Mouse (Mus musculus): ENCODE results near the gene Slc6a13. TPM values are rescaled to one million over a fixed set of nuclear protein-coding genes. Genes with fewer than 3 reads are reported as not detected.

Gene Slc6a13
- polyA plus RNA-seq, 1 experiment from 2014 or later = not detected

DNA sequence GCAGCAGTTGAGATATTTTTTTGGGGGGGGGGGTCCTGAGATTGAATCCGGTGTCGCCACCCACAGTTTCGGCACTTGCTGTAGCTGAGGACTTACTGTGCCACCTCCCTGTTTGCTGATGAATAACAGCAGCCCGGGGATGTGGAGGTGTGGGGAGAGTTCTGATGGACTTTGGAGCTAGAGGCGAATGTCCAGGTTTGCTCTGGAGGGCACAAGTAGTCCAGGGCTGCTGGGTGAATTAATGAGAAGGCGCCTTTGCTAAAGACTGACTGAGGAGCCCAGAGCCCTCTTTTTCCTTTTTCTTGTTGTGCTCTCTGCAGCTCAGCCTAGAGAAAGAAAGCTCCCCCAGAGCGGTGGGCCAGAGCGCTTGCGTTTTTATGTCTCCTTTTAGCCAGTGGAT is 4.6 kb downstream of the Slc6a13 start:
- 95% methylated on average over 8 of the region's 9 CpGs for WGBS (ENCODE audit: missing documents)
- H3K36me3 ChIP-seq (ENCODE audit: inconsistent target) = no peaks in the 10 kb centered on the region
- no peak overlapping the region for H3K27ac ChIP-seq
- H3K4me3 ChIP-seq (ENCODE audit: inconsistent target) = no peak overlapping the region
- no peaks in the 10 kb centered on the region for H3K79me2 ChIP-seq (ENCODE audit: inconsistent target)

DNA sequence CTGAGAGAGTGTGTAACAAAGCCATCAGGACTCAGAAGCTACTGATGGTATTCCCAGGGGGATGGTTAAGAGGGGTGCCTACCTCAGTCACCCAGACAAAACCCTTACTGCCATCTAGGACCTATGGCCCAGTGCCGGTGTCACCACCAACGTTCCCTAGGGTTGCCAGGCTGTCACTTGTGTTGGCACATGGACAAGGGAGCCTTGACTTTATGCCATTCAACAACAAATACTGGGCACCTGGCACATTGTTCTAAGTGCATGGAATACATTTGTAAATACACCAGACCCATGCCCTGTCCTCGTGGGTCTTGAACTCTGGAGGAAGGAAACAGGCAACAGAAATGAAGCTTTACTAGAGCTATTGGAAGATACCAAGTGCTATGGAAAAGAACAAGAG is 5.5 kb downstream of the Slc6a13 start:
- no peak overlapping the region for H3K27ac ChIP-seq
- 85% methylated on average over 3 of the region's 3 CpGs for WGBS (ENCODE audit: missing documents)

DNA sequence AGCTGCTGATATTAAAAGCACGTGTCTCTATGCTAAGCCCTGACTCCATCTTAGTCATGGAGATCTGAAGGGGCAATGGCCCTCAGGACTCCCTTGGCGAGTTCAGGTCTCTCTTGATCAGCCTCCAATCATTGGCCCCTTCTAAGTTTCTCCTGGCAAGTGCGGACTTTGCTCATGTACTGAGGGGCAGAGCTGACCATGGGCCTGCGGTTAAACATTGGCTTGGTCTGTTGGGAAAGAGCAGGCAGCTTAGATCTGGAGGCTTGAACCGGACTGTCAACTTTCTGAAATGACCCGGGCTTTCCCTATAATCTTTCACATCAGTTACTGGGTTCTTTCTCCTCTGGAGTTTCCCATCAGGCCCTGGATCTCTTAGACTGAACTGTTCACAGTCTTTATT is 11.0 kb downstream of the Slc6a13 start:
- 93% methylated on average over 6 of the region's 6 CpGs for WGBS (ENCODE audit: missing documents)
- H3K36me3 ChIP-seq (ENCODE audit: inconsistent target) = no peaks in the 10 kb centered on the region
- no peak overlapping the region for H3K27ac ChIP-seq
- no peaks in the 10 kb centered on the region for H3K79me2 ChIP-seq (ENCODE audit: inconsistent target)
- H3K4me3 ChIP-seq (ENCODE audit: inconsistent target) = no peak overlapping the region

More for the DNA sequence above, 5.5 kb downstream of the Slc6a13 start:
- no peak overlapping the region for H3K4me3 ChIP-seq (ENCODE audit: inconsistent target)
- H3K79me2 ChIP-seq (ENCODE audit: inconsistent target) = no peaks in the 10 kb centered on the region
- H3K36me3 ChIP-seq (ENCODE audit: inconsistent target) = no peaks in the 10 kb centered on the region

DNA sequence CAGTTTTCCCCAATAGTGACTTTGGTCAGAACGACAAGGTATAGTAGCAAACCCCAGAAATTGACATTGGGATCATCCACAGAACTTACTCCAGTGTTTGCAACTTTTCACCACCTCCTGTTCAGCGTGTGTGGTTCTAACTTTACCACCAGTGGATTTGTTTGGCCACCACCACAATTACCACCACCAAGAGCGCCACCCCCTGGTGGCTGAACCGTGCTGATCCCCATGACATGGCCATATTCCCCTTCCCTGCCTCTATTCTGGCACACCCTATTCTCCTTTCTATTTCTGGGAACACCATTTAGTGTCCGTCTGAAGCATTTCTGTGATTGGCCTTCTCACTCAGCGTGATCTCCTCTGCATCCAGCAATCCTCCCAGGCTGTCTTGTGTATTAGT is 19.1 kb downstream of the Slc6a13 start:
- Histone ChIP-seq H3K4me3 (ENCODE audit: inconsistent target) (no peak overlapping the region), H3K27ac (no peak overlapping the region), H3K79me2 (ENCODE audit: inconsistent target) (no peaks in the 10 kb centered on the region), H3K36me3 (ENCODE audit: inconsistent target) (no peaks in the 10 kb centered on the region)
- WGBS (ENCODE audit: missing documents) = 74% methylated on average over 6 of the region's 6 CpGs

DNA sequence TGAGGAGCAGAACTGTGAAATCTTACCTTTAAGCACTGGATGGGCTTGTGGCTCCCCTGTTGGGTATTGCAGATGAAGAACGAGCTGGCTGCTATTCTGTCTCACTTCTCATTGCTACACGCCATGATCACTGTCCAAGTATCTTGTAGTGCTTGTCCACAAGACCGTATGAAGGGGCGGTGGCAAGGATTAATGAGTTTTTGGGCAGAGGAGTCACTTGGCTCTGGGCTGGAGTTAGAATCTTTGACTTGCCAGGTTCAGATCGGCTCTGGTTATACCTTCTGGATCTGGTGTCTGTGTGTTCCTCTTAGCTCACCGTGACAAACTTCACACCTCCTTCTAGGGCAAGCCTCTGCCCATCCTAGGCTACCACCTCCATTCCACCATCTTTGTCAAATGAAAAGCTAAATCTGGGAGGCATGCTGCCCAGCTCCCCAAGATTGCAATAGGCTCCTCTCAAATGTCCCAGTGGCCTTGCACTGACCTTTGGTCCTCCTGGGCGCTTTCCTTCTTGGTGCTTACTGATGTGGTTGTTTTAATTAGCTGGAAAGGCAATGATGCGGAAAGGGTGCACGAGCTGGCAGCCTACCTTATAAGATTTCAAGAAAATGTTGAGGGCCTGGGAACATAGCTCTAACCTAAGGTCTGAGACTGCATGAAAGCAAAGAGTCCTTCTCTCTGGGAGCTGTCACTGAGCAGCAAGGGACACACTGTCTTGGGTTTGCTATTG is 22.5 kb downstream of the Slc6a13 start:
- Histone ChIP-seq H3K27ac (no peak overlapping the region), H3K4me3 (ENCODE audit: inconsistent target) (no peak overlapping the region), H3K36me3 (ENCODE audit: inconsistent target) (no peaks in the 10 kb centered on the region), H3K79me2 (ENCODE audit: inconsistent target) (no peaks in the 10 kb centered on the region)
- WGBS (ENCODE audit: missing documents) = 92% methylated on average over 9 of the region's 9 CpGs

DNA sequence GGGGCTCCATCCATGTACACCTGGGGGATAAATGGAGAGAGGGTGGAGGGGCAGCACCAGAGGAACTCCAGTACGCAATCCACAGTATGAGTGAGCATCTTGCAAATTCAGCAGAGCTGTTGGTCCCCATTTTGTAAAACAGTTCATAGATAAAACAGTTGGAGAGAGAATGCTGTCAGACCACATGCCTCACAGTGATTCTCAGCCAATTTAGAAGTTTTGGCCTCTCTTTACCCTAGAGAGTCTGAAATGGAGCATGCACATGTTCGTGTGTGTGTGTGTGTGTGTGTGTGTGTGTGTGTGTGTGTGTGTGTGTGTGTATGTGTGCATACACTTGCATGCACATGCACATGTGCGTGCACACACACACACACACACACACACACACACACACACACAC is 25.3 kb downstream of the Slc6a13 start:
- Histone ChIP-seq H3K36me3 (ENCODE audit: inconsistent target) (no peaks in the 10 kb centered on the region), H3K4me3 (ENCODE audit: inconsistent target) (no peak overlapping the region), H3K79me2 (ENCODE audit: inconsistent target) (no peaks in the 10 kb centered on the region), H3K27ac (no peak overlapping the region)
- WGBS (ENCODE audit: missing documents) = 75% methylated on average over 1 of the region's 3 CpGs

DNA sequence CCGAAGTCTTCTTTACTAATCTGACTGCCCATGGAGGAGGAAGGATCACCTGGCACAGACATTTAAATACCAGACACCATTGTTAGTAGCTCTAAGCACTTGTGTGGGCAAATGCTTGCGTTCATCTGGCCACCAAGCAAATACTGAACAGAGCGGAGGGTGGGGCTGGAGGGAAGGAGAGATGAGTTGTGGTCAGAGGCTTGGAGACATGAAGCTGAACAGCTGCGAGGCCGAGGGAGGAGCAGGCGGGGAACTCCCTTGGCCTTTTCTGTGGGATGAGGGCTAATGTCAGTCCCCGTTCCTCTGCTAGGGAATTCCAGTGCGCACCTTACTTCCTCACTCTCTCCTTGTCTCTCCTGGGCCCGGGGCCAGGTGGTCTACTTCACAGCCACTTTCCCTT is 25.7 kb downstream of the Slc6a13 start:
- Histone ChIP-seq H3K27ac (no peak overlapping the region), H3K36me3 (ENCODE audit: inconsistent target) (no peaks in the 10 kb centered on the region), H3K79me2 (ENCODE audit: inconsistent target) (no peaks in the 10 kb centered on the region), H3K4me3 (ENCODE audit: inconsistent target) (no peak overlapping the region)
- WGBS (ENCODE audit: missing documents) = 41% methylated on average over 9 of the region's 9 CpGs

DNA sequence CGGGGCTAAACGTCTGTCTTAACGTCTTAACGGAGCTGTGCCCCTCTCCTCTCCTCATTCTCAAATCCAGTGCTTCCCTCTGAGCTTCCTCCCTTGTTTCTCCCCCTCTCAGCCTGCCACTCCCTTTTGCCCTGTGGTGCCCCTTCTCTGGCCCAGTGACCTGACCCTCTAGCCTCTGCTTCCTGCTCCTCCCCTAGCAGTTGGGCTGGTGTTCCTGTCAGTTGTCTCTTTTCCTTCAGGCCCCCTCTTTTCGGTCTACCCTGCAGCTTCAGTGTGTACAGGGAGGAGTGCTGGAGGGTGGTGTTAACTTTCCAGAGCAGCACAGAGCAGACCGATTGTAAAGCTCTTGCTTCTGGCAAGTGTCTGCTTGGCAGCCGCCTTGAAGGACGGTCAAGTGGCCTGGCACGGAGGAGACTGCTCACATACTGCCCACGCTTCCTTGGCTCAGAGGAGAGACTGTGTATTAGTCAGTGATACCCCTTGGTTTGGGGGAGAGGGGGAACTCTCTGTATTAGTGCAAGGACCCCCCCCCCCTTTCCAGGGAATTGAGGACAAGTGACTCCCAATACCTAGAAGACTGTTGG is 26.6 kb downstream of the Slc6a13 start:
- H3K36me3 ChIP-seq (ENCODE audit: inconsistent target) = no peaks in the 10 kb centered on the region
- WGBS (ENCODE audit: missing documents) = 45% methylated on average over 10 of the region's 10 CpGs
- H3K4me3 ChIP-seq (ENCODE audit: inconsistent target) = no peak overlapping the region
- H3K79me2 ChIP-seq (ENCODE audit: inconsistent target) = no peaks in the 10 kb centered on the region
- H3K27ac ChIP-seq = no peak overlapping the region

DNA sequence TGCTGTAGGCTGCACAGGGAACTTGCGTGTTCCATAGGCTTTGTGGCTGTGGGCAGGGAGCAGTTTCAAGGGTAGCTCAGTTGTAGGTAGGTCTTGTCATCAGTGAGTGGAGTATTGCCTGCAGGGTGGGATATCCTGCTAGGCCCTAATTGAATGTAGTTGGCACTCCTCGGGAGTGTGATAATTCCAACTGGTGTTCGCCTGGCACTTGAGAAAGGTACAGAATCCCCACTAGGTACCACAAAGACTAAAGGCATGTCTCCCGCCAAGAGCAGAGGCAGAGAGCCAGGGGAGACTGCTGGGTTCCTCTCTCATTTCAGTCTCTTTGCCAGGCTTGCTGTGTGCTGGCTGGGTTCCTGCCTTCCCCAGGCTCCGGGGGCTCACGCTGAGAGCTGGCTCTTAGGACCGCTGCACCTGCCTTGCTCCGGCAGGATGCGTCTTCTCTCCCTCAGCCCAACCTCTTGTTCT is 28.4 kb downstream of the Slc6a13 start:
- 92% methylated on average over 9 of the region's 9 CpGs for WGBS (ENCODE audit: missing documents)

DNA sequence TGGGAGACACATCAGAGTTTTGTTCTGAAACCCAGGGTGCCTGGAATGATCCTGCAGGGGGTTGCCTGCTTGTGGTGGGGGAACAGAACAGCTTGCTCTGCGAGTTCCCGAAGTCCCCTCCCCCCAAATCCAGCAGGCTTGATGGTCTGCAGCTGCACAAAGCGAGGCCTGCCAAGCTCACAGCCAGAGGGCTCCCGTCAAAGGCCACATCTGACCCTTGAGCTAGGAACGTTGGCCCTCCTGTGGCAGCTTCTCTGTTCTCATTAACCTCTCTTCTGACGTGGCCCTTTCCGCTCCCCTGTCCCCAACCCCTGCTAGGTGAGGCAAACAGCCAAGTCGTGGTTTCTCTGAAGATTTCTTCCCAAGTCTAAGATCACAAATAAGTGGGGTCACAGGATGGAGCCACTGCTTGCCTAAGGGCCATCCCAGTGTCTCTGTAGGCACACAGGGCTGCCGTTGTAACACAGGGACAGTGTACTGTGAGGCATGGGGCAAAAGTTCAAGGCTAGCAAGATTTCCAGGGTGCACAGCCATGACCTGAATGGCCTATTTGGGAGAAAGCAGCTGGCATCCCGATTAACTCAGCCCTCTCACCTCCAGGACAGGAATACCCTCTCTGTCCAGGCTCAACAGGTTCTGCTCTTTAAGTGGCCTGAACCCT is 30.0 kb downstream of the Slc6a13 start:
- Histone ChIP-seq H3K79me2 (ENCODE audit: inconsistent target) (no peaks in the 10 kb centered on the region), H3K27ac (no peak overlapping the region), H3K36me3 (ENCODE audit: inconsistent target) (no peaks in the 10 kb centered on the region), H3K4me3 (ENCODE audit: inconsistent target) (no peak overlapping the region)
- WGBS (ENCODE audit: missing documents) = 62% methylated on average over 10 of the region's 10 CpGs

More for the DNA sequence above, 28.4 kb downstream of the Slc6a13 start:
- H3K4me3 ChIP-seq (ENCODE audit: inconsistent target) = no peak overlapping the region
- no peaks in the 10 kb centered on the region for H3K79me2 ChIP-seq (ENCODE audit: inconsistent target)
- no peak overlapping the region for H3K27ac ChIP-seq
- no peaks in the 10 kb centered on the region for H3K36me3 ChIP-seq (ENCODE audit: inconsistent target)

DNA sequence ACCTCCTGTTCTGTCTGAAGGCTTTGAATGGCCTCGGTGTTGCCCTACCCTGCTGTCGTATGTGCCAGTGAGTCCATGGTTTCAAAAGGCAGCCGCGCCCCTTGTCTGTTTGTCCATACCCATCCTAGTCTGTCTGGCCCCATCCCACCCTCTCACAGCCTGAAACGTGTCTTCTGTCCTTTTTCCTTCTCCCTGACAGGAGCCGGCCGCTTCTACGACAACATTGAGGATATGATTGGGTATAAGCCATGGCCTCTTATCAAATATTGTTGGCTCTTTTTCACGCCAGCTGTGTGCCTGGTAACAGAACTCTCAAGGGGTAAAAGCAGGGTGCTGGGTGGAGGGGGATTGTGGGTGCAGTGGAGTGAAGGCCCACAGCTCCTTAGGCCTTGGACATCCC is 35.8 kb downstream of the Slc6a13 start:
- H3K27ac ChIP-seq = no peak overlapping the region
- no peaks in the 10 kb centered on the region for H3K79me2 ChIP-seq (ENCODE audit: inconsistent target)
- H3K4me3 ChIP-seq (ENCODE audit: inconsistent target) = no peak overlapping the region
- no peaks in the 10 kb centered on the region for H3K36me3 ChIP-seq (ENCODE audit: inconsistent target)
- WGBS (ENCODE audit: missing documents) = 91% methylated on average over 9 of the region's 9 CpGs

DNA sequence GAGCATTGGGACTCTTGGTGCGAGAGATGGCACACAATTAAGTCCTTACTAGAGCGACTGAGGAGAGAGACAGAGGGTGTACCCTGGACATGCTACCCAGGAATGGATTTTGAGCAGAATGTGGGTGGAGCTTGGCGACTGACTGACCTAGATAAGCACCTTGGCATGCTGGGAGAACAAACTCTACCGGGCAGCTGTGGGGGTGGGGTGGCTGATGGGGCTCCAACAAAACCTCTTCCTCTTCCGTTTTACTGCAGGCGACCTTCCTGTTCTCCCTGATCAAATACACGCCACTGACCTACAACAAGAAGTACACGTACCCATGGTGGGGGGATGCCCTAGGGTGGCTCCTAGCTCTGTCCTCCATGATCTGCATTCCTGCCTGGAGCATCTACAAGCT is 36.5 kb downstream of the Slc6a13 start:
- Histone ChIP-seq H3K4me3 (ENCODE audit: inconsistent target) (no peak overlapping the region), H3K79me2 (ENCODE audit: inconsistent target) (no peaks in the 10 kb centered on the region), H3K36me3 (ENCODE audit: inconsistent target) (no peaks in the 10 kb centered on the region), H3K27ac (no peak overlapping the region)
- 27% methylated on average over 8 of the region's 8 CpGs for WGBS (ENCODE audit: missing documents)

DNA sequence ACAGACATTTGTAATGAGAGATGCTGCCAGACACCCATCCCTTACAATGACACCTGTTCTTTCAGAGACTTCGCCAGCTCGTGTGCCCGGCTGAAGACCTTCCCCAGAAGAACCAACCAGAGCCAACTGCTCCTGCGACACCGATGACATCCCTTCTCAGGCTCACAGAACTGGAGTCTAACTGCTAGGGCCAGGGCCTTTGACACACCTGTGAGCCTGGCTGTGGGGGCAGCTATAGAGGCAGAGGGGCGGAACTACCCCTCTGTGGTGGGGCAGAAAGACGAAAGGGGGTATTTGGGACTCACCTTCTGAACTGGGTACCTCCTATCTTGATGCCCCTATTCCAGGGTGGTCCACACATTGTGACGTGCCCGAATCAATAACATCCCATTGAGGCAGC is 37.2 kb downstream of the Slc6a13 start:
- Histone ChIP-seq H3K4me3 (ENCODE audit: inconsistent target) (no peak overlapping the region), H3K36me3 (ENCODE audit: inconsistent target) (no peaks in the 10 kb centered on the region), H3K79me2 (ENCODE audit: inconsistent target) (no peaks in the 10 kb centered on the region), H3K27ac (no peak overlapping the region)
- 95% methylated on average over 9 of the region's 9 CpGs for WGBS (ENCODE audit: missing documents)

DNA sequence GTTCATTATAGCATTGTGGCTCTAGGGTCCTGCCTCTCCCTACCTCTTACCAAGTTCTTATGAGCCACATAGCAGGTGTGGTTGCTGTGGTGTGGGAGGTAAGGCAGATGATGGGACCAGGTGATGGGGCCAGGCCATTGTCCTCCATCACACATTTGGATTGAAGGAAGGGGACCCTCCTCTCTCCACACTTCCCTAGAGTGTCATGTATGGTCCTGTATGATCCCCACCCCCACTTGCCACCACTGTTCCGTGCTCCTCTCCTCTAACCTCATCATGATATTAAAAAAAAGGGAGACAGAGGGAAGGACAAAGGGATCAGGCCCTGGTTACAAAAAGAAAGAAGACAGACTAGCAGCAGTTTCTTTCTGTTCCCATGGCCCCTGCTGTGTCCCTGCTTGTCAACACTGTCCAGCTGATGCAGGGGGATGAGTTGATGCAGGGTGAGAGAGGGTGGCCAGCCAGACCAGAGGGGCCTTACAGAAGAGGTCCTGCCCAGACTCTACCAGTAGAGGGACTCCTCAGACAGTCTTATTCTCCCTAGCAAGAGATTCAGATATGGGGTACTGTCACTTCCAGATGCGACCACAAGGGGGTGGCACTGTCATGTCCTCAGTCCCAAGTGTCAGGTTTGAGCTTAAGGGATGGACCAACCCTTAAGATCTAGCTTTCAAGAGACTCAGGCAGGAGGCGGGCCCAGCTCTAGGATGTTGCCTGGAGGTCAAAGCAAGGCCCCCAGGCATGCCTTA is 37.9 kb downstream of the Slc6a13 start:
- no peaks in the 10 kb centered on the region for H3K79me2 ChIP-seq (ENCODE audit: inconsistent target)
- H3K27ac ChIP-seq = no peak overlapping the region
- 39% methylated on average over 3 of the region's 3 CpGs for WGBS (ENCODE audit: missing documents)
- no peak overlapping the region for H3K4me3 ChIP-seq (ENCODE audit: inconsistent target)
- no peaks in the 10 kb centered on the region for H3K36me3 ChIP-seq (ENCODE audit: inconsistent target)

DNA sequence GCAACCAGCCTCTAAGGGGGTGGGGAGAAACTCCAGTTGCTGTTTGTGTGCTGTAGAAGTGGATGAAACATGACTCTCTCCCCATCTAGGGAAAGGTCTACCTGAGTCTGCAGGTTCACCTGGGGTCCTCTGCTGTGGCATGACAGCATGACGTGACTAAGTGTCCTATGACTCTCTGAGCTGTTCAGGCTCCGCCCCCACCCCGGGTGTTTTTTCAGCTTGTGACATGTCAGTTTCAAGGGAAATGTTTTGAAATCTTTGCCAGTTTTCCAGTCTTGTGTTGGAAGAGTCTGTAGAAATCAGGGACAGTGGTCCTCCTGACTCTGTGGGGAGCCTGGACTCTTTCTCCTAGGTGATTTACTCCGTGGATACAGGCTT is 38.5 kb downstream of the Slc6a13 start:
- no peaks in the 10 kb centered on the region for H3K36me3 ChIP-seq (ENCODE audit: inconsistent target)
- H3K27ac ChIP-seq = no peak overlapping the region
- H3K4me3 ChIP-seq (ENCODE audit: inconsistent target) = no peak overlapping the region
- WGBS (ENCODE audit: missing documents) = 53% methylated on average over 4 of the region's 4 CpGs
- H3K79me2 ChIP-seq (ENCODE audit: inconsistent target) = no peaks in the 10 kb centered on the region
